Mouse (Mus musculus) cerebellum, adult 2 months (tissue): ENCODE results near the gene Amz1.

Experiments
- CTCF ChIP-seq: fragments of 200-500 bp; IDR thresholded peaks from 2 replicates; pipeline ENCODE4 v1.5.1; 2011; ENCODE audit warnings: low read depth, mild to moderate bottlenecking, control low read depth, low read length, moderate library complexity, borderline replicate concordance; ENCODE audit not compliant: insufficient read depth
- POLR2A ChIP-seq: fragments of 200-500 bp; IDR thresholded peaks from 2 replicates; pipeline ENCODE4 v1.6.1; 2011; ENCODE audit warnings: low read length, control low read depth, borderline replicate concordance; ENCODE audit not compliant: insufficient read depth

GRCm38 (mm10) chr5:140675640-140676039, 48.3 kb upstream of the Amz1 start:
- TF ChIP-seq POLR2A: no peak
- TF ChIP-seq CTCF: no peak
